Mouse (Mus musculus): ENCODE results near the gene Otp. TPM values are rescaled to one million over a fixed set of nuclear protein-coding genes. Genes with fewer than 3 reads are reported as not detected.

Gene Otp
- polyA plus RNA-seq, 1 experiment from 2014 or later: 4.7 TPM

GRCm38 (mm10) chr13:94866906-94867305 is 8.5 kb upstream of the Otp start:
- no peaks in the 10 kb centered on the region for H3K9me3 ChIP-seq
- ATAC-seq (replicated peaks): no peak
- 8% methylated on average over 2 of the region's 2 CpGs for WGBS
- H3K27me3 ChIP-seq (replicated peaks): peaks cover 91% of the 10 kb centered on the region
- no peaks in the 10 kb centered on the region for H3K36me3 ChIP-seq (replicated peaks)
- H3K4me2 ChIP-seq: no peak overlapping the region
- no peak overlapping the region for H3K27ac ChIP-seq
- no peak overlapping the region for H3K9ac ChIP-seq
- H3K4me1 ChIP-seq: peaks cover 6% of the 10 kb centered on the region; the same call in 1 of the 2 replicates
- no peak overlapping the region for H3K4me3 ChIP-seq

- H3K36me3 ChIP-seq (replicated peaks): no peaks in the 10 kb centered on the region
- no peak for ATAC-seq (replicated peaks)
- H3K27me3 ChIP-seq (replicated peaks): peaks cover 88% of the 10 kb centered on the region
- no peak overlapping the region for H3K4me3 ChIP-seq
- WGBS: 36% methylated on average over 4 of the region's 4 CpGs
- H3K4me2 ChIP-seq: no peak overlapping the region
- H3K9ac ChIP-seq: no peak overlapping the region
- no peak overlapping the region for H3K27ac ChIP-seq
- no peaks in the 10 kb centered on the region for H3K9me3 ChIP-seq
- H3K4me1 ChIP-seq: peaks cover 6% of the 10 kb centered on the region; the same call in 1 of the 2 replicates
Observed at GRCm38 (mm10) chr13:94867772-94868171, 7.6 kb upstream of the Otp start.

GRCm38 (mm10) chr13:94868478-94868950 is 6.9 kb upstream of the Otp start:
- H3K36me3 ChIP-seq (replicated peaks): no peaks in the 10 kb centered on the region
- no peaks in the 10 kb centered on the region for H3K9me3 ChIP-seq
- H3K4me3 ChIP-seq: peak overlapping the region; percentile 20
- no peak overlapping the region for H3K9ac ChIP-seq
- peak; percentile 55 for ATAC-seq (replicated peaks)
- peaks cover 87% of the 10 kb centered on the region for H3K27me3 ChIP-seq (replicated peaks)
- under 1% methylated on average over 35 of the region's 35 CpGs for WGBS
- no peak overlapping the region for H3K27ac ChIP-seq
- peaks cover 6% of the 10 kb centered on the region; the same call in 1 of the 2 replicates for H3K4me1 ChIP-seq
- peak overlapping the region; percentile 36 for H3K4me2 ChIP-seq

GRCm38 (mm10) chr13:94869541-94869940 is 5.9 kb upstream of the Otp start:
- WGBS: 3% methylated on average over 8 of the region's 8 CpGs
- no peaks in the 10 kb centered on the region for H3K9me3 ChIP-seq
- H3K4me3 ChIP-seq: no peak overlapping the region
- ATAC-seq (replicated peaks): no peak
- no peak overlapping the region for H3K27ac ChIP-seq
- peaks cover 6% of the 10 kb centered on the region; the same call in 1 of the 2 replicates for H3K4me1 ChIP-seq
- H3K9ac ChIP-seq: no peak overlapping the region
- H3K27me3 ChIP-seq (replicated peaks): peaks cover 85% of the 10 kb centered on the region
- no peak overlapping the region for H3K4me2 ChIP-seq
- no peaks in the 10 kb centered on the region for H3K36me3 ChIP-seq (replicated peaks)

- 5% methylated on average over 9 of the region's 9 CpGs for WGBS
- Histone ChIP-seq H3K27me3 (replicated peaks) (peaks cover 85% of the 10 kb centered on the region), H3K9ac (no peak overlapping the region), H3K4me1 (peaks cover 6% of the 10 kb centered on the region; the same call in 1 of the 2 replicates), H3K36me3 (replicated peaks) (no peaks in the 10 kb centered on the region), H3K27ac (no peak overlapping the region), H3K4me3 (no peak overlapping the region), H3K4me2 (no peak overlapping the region), H3K9me3 (no peaks in the 10 kb centered on the region)
- ATAC-seq (replicated peaks): no peak
Observed at GRCm38 (mm10) chr13:94870071-94870460, 5.3 kb upstream of the Otp start.

GRCm38 (mm10) chr13:94870461-94871186 is 4.8 kb upstream of the Otp start:
- under 1% methylated on average over 21 of the region's 21 CpGs for WGBS
- H3K27me3 ChIP-seq (replicated peaks): peaks cover 83% of the 10 kb centered on the region
- H3K4me2 ChIP-seq: no peak overlapping the region
- peaks cover 6% of the 10 kb centered on the region; the same call in 1 of the 2 replicates for H3K4me1 ChIP-seq
- H3K27ac ChIP-seq: no peak overlapping the region
- no peak overlapping the region for H3K4me3 ChIP-seq
- H3K36me3 ChIP-seq (replicated peaks): no peaks in the 10 kb centered on the region
- ATAC-seq (replicated peaks): no peak
- H3K9me3 ChIP-seq: no peaks in the 10 kb centered on the region
- no peak overlapping the region for H3K9ac ChIP-seq

- Histone ChIP-seq H3K4me2 (no peak overlapping the region), H3K36me3 (replicated peaks) (no peaks in the 10 kb centered on the region), H3K9ac (no peak overlapping the region), H3K4me1 (peaks cover 6% of the 10 kb centered on the region; the same call in 1 of the 2 replicates), H3K27ac (no peak overlapping the region), H3K27me3 (replicated peaks) (peaks cover 77% of the 10 kb centered on the region), H3K4me3 (no peak overlapping the region), H3K9me3 (no peaks in the 10 kb centered on the region)
- 2% methylated on average over 7 of the region's 7 CpGs for WGBS
- ATAC-seq (replicated peaks): no peak
Observed at GRCm38 (mm10) chr13:94871806-94872320, 3.5 kb upstream of the Otp start.

GRCm38 (mm10) chr13:94872439-94872838 is 3.0 kb upstream of the Otp start:
- no peaks in the 10 kb centered on the region for H3K36me3 ChIP-seq (replicated peaks)
- H3K27me3 ChIP-seq (replicated peaks): peaks cover 77% of the 10 kb centered on the region

GRCm38 (mm10) chr13:94873111-94874038 is 2.0 kb upstream of the Otp start:
- Histone ChIP-seq H3K4me2 (peak overlapping the region; percentile 11; the same call in 1 of the 2 replicates), H3K4me3 (peak overlapping the region; percentile 16; the same call in 1 of the 2 replicates), H3K27me3 (replicated peaks) (peaks cover 73% of the 10 kb centered on the region), H3K27ac (0 out of 2 replicates have a peak overlapping the region, but pooled peaks have one; percentile 34), H3K4me1 (peaks cover 6% of the 10 kb centered on the region; the same call in 1 of the 2 replicates), H3K36me3 (replicated peaks) (no peaks in the 10 kb centered on the region), H3K9ac (no peak overlapping the region), H3K9me3 (no peaks in the 10 kb centered on the region)
- 0 out of 2 replicates have a peak, but pooled peaks have one; percentile 14 for ATAC-seq (replicated peaks)
- under 1% methylated on average over 54 of the region's 54 CpGs for WGBS

More at GRCm38 (mm10) chr13:94872439-94872838, 3.0 kb upstream of the Otp start:
- no peaks in the 10 kb centered on the region for H3K9me3 ChIP-seq
- no peak overlapping the region for H3K4me3 ChIP-seq
- no peak for ATAC-seq (replicated peaks)
- no peak overlapping the region for H3K27ac ChIP-seq
- H3K4me1 ChIP-seq: peaks cover 6% of the 10 kb centered on the region; the same call in 1 of the 2 replicates
- no peak overlapping the region for H3K9ac ChIP-seq
- under 1% methylated on average over 19 of the region's 19 CpGs for WGBS
- H3K4me2 ChIP-seq: no peak overlapping the region

GRCm38 (mm10) chr13:94874039-94874425 is 1.4 kb upstream of the Otp start:
- no peaks in the 10 kb centered on the region for H3K36me3 ChIP-seq (replicated peaks)
- H3K9ac ChIP-seq: no peak overlapping the region
- H3K27ac ChIP-seq: no peak overlapping the region
- H3K4me2 ChIP-seq: no peak overlapping the region; the same call in 1 of the 2 replicates
- under 1% methylated on average over 8 of the region's 8 CpGs for WGBS
- no peak for ATAC-seq (replicated peaks)
- peaks cover 69% of the 10 kb centered on the region for H3K27me3 ChIP-seq (replicated peaks)
- no peak overlapping the region for H3K4me3 ChIP-seq
- no peaks in the 10 kb centered on the region; the same call in 1 of the 2 replicates for H3K4me1 ChIP-seq
- H3K9me3 ChIP-seq: no peaks in the 10 kb centered on the region

GRCm38 (mm10) chr13:94874656-94875395 is 576 bp upstream of the Otp start:
- ATAC-seq (replicated peaks): peak; percentile 48
- Histone ChIP-seq H3K4me3 (0 out of 2 replicates have a peak overlapping the region, but pooled peaks have one; percentile 9), H3K4me2 (no peak overlapping the region; the same call in 1 of the 2 replicates), H3K27me3 (replicated peaks) (peaks cover 68% of the 10 kb centered on the region), H3K36me3 (replicated peaks) (no peaks in the 10 kb centered on the region), H3K27ac (no peak overlapping the region), H3K9me3 (no peaks in the 10 kb centered on the region), H3K4me1 (no peaks in the 10 kb centered on the region; the same call in 1 of the 2 replicates), H3K9ac (no peak overlapping the region)
- under 1% methylated on average over 23 of the region's 23 CpGs for WGBS

Data from midbrain, embryonic 15.5 days (tissue).